Mouse (Mus musculus) liver, embryonic 15.5 days (tissue): ENCODE data around the gene Olfr1427. TPM values are rescaled to one million over a fixed set of nuclear protein-coding genes. Genes with fewer than 3 reads are reported as not detected.
"Not testable (repeated sequence)": the region's sequence is repeated elsewhere in the genome, so short reads cannot be mapped to it uniquely, and the experiment has no call there.

Experiments used
- ATAC-seq: fragments of 200-750 bp; cut with Nextera tagmentation; 2 replicates; pipeline ENCODE4 v1.8.0; 2017; ENCODE audit warnings: moderate number of reproducible peaks, mild to moderate bottlenecking, moderate library complexity; ENCODE audit not compliant: insufficient read depth
- H3K27ac ChIP-seq: fragments of 300-500 bp; sonication (generic); replicated peaks from 2 replicates; pipeline ENCODE4 v1.5.1; 2015; ENCODE audit warnings: mild to moderate bottlenecking, inconsistent platforms
- H3K27me3 ChIP-seq: fragments of 300-500 bp; sonication (generic); 2 replicates; pipeline ENCODE4 v1.6.1; 2015; ENCODE audit warnings: mild to moderate bottlenecking, inconsistent platforms
- H3K36me3 ChIP-seq: fragments of 300-500 bp; sonication (generic); replicated peaks from 2 replicates; pipeline ENCODE4 v1.6.1; 2015; ENCODE audit warnings: moderate library complexity, mild to moderate bottlenecking, inconsistent platforms
- H3K4me1 ChIP-seq: fragments of 300-500 bp; sonication (generic); replicated peaks from 2 replicates; pipeline ENCODE4 v1.6.1; 2015; ENCODE audit warnings: inconsistent platforms
- H3K4me2 ChIP-seq: fragments of 300-500 bp; sonication (generic); 2 replicates; pipeline ENCODE4 v1.6.1; 2015; ENCODE audit warnings: moderate library complexity, mild to moderate bottlenecking, inconsistent platforms
- H3K4me3 ChIP-seq: fragments of 300-500 bp; sonication (generic); replicated peaks from 2 replicates; pipeline ENCODE4 v1.5.1; 2015; ENCODE audit warnings: mild to moderate bottlenecking, inconsistent platforms
- H3K9ac ChIP-seq: fragments of 300-500 bp; sonication (generic); 2 replicates; pipeline ENCODE4 v1.6.1; 2015; ENCODE audit warnings: moderate library complexity, mild to moderate bottlenecking, inconsistent platforms
- H3K9me3 ChIP-seq: fragments of 300-500 bp; sonication (generic); replicated peaks from 2 replicates; pipeline ENCODE4 v1.6.1; 2016; ENCODE audit warnings: inconsistent platforms
- WGBS: fragments of 180-500 bp; shearing (Covaris S2); methylation state at CpG from one replicate; pipeline ENCODE4 v1.1.7; 2015; ENCODE audit warnings: mixed read lengths; ENCODE audit not compliant: insufficient replicate concordance; 5-methylcytosine and 5-hydroxymethylcytosine counted together
- polyA plus RNA-seq: library from polyadenylated mRNA; unstranded; fragments of >200 nt; fragmentation: Nextera tagmentation; extraction: Ambion mirVana; gene quantifications from 2 replicates; pipeline ENCODE4 v1.2.1, GENCODE M21; 2015

Gene Olfr1427
- polyA plus RNA-seq = not detected in 2 replicates

DNA sequence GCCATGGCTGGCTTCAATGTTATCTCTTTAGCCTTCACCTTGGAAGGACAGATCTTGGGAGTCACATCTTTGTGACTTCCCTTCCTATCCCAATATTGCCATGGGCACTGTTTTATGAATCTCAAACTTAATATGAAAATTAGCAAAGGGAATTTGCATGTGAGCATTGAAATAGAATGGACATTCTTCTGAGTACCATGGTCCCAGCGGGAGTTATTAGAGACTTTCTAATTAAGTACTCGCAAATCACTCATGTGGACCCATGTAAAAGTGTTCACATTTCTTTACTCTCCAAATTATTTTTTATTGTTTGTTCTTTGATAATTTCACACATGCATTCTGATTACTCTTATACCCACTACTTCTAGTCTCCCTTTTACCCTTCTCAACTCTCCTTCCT lies at the start of gene Olfr1427:
Gene Olfr1427, minus strand, starts transcription at position 101 of the 400 bp plus-strand sequence.
- no peak for ATAC-seq
- H3K36me3 ChIP-seq = no peaks in the 10 kb centered on the region
- H3K9me3 ChIP-seq = no peaks in the 10 kb centered on the region
- no peak within 1 kb of the TSS for H3K27ac ChIP-seq
- H3K4me1 ChIP-seq = no peaks in the 10 kb centered on the region
- H3K9ac ChIP-seq = no peak within 1 kb of the TSS
- WGBS = 62% methylated on average over 2 of the region's 2 CpGs
- no peaks in the 10 kb centered on the region for H3K27me3 ChIP-seq
- H3K4me2 ChIP-seq = no peak within 1 kb of the TSS
- H3K4me3 ChIP-seq = no peak within 1 kb of the TSS

DNA sequence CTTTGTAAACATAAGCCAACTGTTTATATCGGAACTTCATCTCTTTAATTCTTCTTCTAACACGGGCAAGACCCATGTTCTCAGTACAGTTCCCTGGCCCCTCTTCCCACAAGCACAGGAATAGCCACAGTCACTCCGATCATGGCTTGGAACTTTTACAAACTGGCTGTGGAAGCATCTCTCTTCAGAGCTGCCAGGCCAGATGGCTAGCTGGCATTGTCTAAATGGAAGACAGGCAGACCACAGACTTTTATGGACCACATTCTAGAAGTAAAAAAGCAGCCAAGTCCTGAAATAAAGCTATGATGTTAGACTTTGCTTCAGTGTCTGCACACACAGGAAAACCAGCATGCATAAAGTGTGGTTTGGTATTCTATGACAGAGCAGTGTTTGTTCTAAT lies 42.3 kb upstream of the Olfr1427 start:
- no peaks in the 10 kb centered on the region for H3K9me3 ChIP-seq
- H3K27ac ChIP-seq = no peak overlapping the region
- no peaks in the 10 kb centered on the region for H3K36me3 ChIP-seq
- H3K27me3 ChIP-seq = no peaks in the 10 kb centered on the region
- no peaks in the 10 kb centered on the region for H3K4me1 ChIP-seq
- ATAC-seq = no peak
- H3K4me3 ChIP-seq = no peak overlapping the region
- no peak overlapping the region for H3K9ac ChIP-seq
- no peak overlapping the region for H3K4me2 ChIP-seq
- 70% methylated on average over 3 of the region's 3 CpGs for WGBS

DNA sequence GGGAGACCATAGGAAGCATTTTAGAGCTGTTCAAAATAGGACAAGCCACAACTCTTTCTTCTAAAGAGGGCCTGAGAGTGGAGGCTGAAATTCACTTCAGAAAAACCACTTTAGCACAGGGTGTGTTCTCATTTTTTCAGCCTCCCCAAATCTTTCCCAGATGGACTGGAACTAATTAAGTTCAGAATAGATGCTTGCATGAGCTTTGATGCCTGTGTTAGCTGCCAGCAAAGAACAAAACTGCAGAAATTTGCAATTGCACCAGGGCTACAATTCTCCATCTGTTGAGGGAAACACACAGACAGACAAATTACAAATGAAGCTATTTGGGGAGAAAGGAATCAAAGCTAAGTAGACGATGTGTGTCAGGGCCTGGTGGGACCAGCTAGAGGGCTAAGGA lies 40.2 kb upstream of the Olfr1427 start:
- ATAC-seq = no peak
- Histone ChIP-seq H3K9ac (no peak overlapping the region), H3K27ac (no peak overlapping the region), H3K4me3 (no peak overlapping the region), H3K27me3 (no peaks in the 10 kb centered on the region), H3K9me3 (no peaks in the 10 kb centered on the region), H3K4me2 (no peak overlapping the region), H3K4me1 (no peaks in the 10 kb centered on the region), H3K36me3 (no peaks in the 10 kb centered on the region)
- 53% methylated on average over 1 of the region's 1 CpGs for WGBS

DNA sequence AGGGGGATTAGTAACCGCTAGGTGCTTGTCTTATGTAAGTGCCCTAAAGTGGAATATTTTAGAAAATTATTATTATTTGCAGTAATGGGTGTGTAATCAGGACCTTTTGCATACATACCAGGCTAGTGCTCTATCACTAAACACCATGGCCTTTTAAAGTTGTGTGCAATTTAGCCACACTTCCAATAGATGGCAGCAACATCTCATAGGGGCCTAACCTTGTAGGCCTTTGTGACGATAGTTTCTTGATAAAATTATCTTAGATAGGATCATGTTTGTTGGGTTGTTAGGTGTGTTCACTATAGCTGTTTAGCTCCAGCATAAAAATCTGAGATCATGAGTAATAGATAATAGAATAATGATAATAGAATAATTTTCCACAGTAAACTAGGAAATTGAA lies 31.2 kb upstream of the Olfr1427 start:
- Histone ChIP-seq H3K4me2 (no peak overlapping the region), H3K36me3 (no peaks in the 10 kb centered on the region), H3K9ac (no peak overlapping the region), H3K27me3 (no peaks in the 10 kb centered on the region), H3K4me1 (no peaks in the 10 kb centered on the region), H3K27ac (no peak overlapping the region), H3K4me3 (no peak overlapping the region), H3K9me3 (no peaks in the 10 kb centered on the region)
- 33% methylated on average over 2 of the region's 2 CpGs for WGBS
- ATAC-seq = no peak

DNA sequence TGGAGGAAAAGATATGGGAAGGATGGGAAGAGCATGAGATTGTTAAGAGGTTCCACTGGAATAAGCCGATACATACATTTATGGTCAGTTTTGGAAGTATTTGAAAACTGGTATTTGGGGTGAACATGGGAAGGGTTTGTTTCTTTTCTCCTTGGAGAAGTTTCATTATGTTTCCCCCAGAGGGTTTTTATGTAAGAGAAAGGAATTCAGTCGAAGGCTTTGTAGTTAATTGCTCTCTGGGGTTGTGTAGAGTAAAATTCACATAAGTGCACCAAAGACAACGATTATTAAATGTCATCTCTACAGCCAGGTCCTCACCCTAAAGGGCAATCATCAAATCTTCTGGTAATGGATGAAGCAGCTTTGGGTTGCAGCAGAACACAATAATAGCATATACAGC lies 20.0 kb upstream of the Olfr1427 start, which contains the start of gene Olfr76:
Gene Olfr76, minus strand, starts transcription at position 101 of the 400 bp plus-strand sequence.
- H3K4me2 ChIP-seq = no peak within 1 kb of the TSS
- H3K9ac ChIP-seq = no peak within 1 kb of the TSS
- H3K9me3 ChIP-seq = no peaks in the 10 kb centered on the region
- no peaks in the 10 kb centered on the region for H3K36me3 ChIP-seq
- no peak for ATAC-seq
- H3K27me3 ChIP-seq = no peaks in the 10 kb centered on the region
- no peak within 1 kb of the TSS for H3K27ac ChIP-seq
- H3K4me3 ChIP-seq = no peak within 1 kb of the TSS
- no peaks in the 10 kb centered on the region for H3K4me1 ChIP-seq
- WGBS = 58% methylated on average over 3 of the region's 3 CpGs

DNA sequence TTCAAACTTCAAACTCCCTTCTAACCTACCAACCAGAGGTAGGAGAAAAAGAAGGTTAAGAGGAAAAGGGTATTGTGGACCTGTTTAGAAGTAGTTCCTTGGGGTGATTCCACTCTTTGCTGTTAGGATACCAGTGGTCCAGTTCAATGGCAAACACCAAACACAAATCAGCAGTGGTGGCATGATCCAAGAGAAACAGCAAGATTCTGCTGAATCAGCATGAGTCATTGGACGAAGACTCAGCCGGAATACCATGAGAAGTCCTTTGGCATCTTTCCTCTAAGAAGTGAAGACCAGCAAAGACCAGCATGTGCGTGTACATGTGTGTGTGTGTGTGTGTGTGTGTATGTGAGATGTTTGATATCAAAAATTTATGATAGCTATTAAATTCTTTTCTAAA lies 13.3 kb upstream of the Olfr1427 start:
- Histone ChIP-seq H3K4me2 (no peak overlapping the region), H3K9me3 (no peaks in the 10 kb centered on the region), H3K36me3 (no peaks in the 10 kb centered on the region), H3K27me3 (no peaks in the 10 kb centered on the region), H3K4me3 (no peak overlapping the region), H3K4me1 (no peaks in the 10 kb centered on the region), H3K9ac (no peak overlapping the region), H3K27ac (no peak overlapping the region)
- ATAC-seq = no peak
- 55% methylated on average over 3 of the region's 3 CpGs for WGBS

DNA sequence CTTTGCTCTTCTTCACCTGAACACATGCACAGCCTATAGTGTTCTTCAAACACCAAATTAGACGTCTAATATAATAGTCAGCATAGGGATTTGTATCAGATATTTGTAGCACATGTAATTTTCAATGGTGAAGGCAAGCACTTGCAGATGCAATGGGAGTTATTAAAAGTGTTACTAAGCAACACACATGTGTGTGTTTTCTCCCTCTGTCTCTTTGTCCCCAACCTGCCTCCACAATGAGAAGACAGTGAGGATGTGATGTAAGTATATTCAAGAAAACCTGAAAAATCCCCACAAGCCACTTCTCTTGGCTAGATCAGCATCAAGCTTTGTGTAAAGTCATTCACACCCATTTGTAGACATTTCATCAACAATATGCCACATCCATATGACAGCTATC lies 12.7 kb upstream of the Olfr1427 start, which contains the start of gene Olfr1428:
Gene Olfr1428, minus strand, starts transcription at position 101 of the 400 bp plus-strand sequence.
- WGBS = 46% methylated on average over 1 of the region's 1 CpGs
- Histone ChIP-seq H3K9ac (no peak within 1 kb of the TSS), H3K9me3 (no peaks in the 10 kb centered on the region), H3K4me3 (no peak within 1 kb of the TSS), H3K27ac (no peak within 1 kb of the TSS), H3K27me3 (no peaks in the 10 kb centered on the region), H3K4me1 (no peaks in the 10 kb centered on the region), H3K36me3 (no peaks in the 10 kb centered on the region), H3K4me2 (no peak within 1 kb of the TSS)
- no peak for ATAC-seq

DNA sequence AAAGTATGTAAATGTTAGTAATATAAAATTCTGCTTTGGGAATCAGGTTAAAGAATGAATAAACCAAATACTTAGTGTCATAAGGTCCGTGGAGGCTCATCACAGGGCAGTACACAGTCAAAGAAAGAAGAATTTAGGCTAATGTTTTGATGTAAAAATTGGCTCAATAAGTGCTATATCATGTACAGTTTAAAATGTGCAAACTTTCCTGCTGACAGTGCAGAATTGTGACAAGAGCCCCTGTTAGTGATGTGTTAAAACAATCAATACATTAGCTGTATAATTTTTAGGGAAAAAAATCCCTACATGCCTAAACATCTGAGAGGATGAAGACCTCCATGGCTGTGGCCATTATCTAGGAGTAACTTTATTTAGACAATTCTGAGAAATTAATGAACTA lies 10.7 kb upstream of the Olfr1427 start:
- 32% methylated on average over 1 of the region's 1 CpGs for WGBS
- Histone ChIP-seq H3K4me2 (no peak overlapping the region), H3K27ac (no peak overlapping the region), H3K36me3 (no peaks in the 10 kb centered on the region), H3K9me3 (no peaks in the 10 kb centered on the region), H3K4me3 (no peak overlapping the region), H3K9ac (no peak overlapping the region), H3K27me3 (no peaks in the 10 kb centered on the region), H3K4me1 (no peaks in the 10 kb centered on the region)
- no peak for ATAC-seq

DNA sequence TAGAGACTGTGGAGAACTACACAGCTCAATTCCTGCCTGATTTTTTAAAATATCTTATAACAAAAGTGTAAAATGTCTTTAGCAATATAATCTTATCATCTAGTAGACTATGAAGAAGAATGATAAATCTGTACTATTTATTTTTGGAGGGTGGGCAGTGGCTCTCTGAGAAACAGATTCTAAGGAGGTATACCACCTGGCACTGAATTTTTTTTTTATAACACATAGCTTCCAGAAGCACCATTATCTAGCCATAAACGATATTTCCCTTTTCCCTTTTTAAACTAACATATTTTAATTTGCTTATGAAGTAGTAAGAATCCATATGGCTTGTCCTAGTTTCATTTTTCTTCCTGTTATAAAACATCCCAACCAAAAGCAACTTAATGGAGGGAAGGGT lies 1.4 kb upstream of the Olfr1427 start:
- no peaks in the 10 kb centered on the region for H3K4me1 ChIP-seq
- H3K27ac ChIP-seq = no peak overlapping the region
- H3K4me2 ChIP-seq = no peak overlapping the region
- no peaks in the 10 kb centered on the region for H3K36me3 ChIP-seq
- no peaks in the 10 kb centered on the region for H3K27me3 ChIP-seq
- WGBS = 36% methylated on average over 1 of the region's 1 CpGs
- H3K9me3 ChIP-seq = no peaks in the 10 kb centered on the region
- H3K9ac ChIP-seq = no peak overlapping the region
- no peak for ATAC-seq
- H3K4me3 ChIP-seq = no peak overlapping the region

DNA sequence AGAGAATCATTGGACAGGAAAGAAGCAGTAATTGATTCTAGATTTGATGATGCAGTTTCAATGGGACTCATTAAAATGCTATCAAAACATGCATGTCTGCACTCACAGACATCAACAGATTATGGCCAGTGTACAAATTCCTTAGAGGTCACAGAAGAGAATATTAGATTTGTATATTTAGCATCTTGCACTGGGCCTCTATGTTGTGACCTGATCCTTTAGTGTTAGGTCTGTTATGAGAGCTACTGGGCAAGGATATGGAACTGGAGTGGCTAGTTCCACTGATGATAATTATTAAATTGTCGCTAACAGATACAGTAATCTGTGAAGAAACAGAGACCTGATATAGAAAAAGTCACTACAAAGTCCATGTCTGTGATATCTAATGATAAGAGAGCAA lies 11.2 kb downstream of the Olfr1427 start, which contains the start of gene Olfr1426:
Gene Olfr1426, minus strand, starts transcription at position 101 of the 400 bp plus-strand sequence.
- Histone ChIP-seq H3K4me2 (no peak within 1 kb of the TSS), H3K36me3 (no peaks in the 10 kb centered on the region), H3K9me3 (no peaks in the 10 kb centered on the region), H3K27me3 (no peaks in the 10 kb centered on the region), H3K27ac (no peak within 1 kb of the TSS), H3K4me1 (no peaks in the 10 kb centered on the region), H3K4me3 (no peak within 1 kb of the TSS), H3K9ac (no peak within 1 kb of the TSS)
- no peak for ATAC-seq
- 53% methylated on average over 1 of the region's 1 CpGs for whole genome bisulfite sequencing

DNA sequence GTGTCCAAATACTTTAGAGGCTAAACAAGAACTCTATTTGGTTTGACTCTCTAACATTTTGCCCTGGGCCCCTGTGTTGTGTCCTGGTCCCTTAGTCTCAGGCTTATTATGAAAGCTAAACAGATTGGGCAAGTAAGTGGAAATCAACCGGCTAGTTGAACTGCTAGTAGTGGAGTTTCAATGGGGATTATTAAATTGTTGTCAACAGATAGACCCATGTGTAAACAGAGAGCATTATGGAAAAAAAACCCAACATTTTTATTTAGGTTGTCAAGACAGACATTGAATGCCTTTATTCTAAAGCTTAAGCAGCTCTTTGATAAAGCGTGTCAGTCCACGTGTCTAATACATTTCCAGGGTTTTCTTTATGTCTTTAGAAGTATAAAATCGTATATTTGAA lies 25.5 kb downstream of the Olfr1427 start, which contains the start of gene Olfr1425:
Gene Olfr1425, minus strand, starts transcription at position 101 of the 400 bp plus-strand sequence.
- H3K4me3 ChIP-seq, H3K27ac ChIP-seq, ATAC-seq, H3K36me3 ChIP-seq, H3K9me3 ChIP-seq, H3K4me2 ChIP-seq, H3K9ac ChIP-seq, H3K4me1 ChIP-seq, H3K27me3 ChIP-seq: not testable (repeated sequence)
- WGBS = 60% methylated on average over 4 of the region's 4 CpGs

DNA sequence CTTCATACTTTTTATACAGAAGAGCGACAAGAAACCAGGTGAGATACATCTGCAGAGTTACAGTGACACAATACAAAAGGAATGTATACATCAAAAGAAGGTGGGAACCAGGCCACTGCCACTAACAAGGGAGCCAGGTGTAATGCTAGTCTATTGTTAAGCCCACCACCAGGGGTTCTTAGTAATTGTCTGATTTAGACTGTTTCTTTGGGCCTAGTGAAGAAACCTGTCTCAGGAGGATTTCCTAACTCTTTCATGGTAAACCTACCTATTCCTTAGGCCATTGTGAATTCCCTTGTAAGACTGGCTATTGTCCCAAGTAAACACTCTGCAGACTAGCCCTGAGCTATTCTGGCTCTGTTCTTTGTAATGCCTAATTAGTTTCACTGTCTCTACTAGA lies 33.6 kb downstream of the Olfr1427 start:
- not testable (repeated sequence) for H3K27ac ChIP-seq, H3K27me3 ChIP-seq, H3K4me2 ChIP-seq, H3K9ac ChIP-seq, H3K4me3 ChIP-seq, ATAC-seq, H3K4me1 ChIP-seq, H3K36me3 ChIP-seq, H3K9me3 ChIP-seq
- 44% methylated on average over 1 of the region's 1 CpGs for WGBS
